Mouse (Mus musculus): ENCODE measurements at regions not wholly inside any gene's neighbourhood (a gene's known extent, or its start where the extent isn't known, plus 50 kb on each side); places are given as distances from the start of the nearest gene placed in this dataset.

GRCm38 (mm10) chr2:45925791-45926480, 808.7 kb upstream of the Zeb2 start:
- 78% methylated on average over 7 of the region's 7 CpGs for WGBS
- ATAC-seq (no peak), DNase-seq (ENCODE audit: low spot score) (no peak)
- Histone ChIP-seq H3K4me3 (ENCODE audit: low read depth, low read length) (no peak overlapping the region), H3K36me3 (ENCODE audit: insufficient read depth, low read length) (no peaks in the 10 kb centered on the region), H3K9ac (replicated peaks; ENCODE audit: low read depth) (no peak overlapping the region), H3K27me3 (replicated peaks; ENCODE audit: insufficient read depth, low read length) (no peaks in the 10 kb centered on the region), H3K4me1 (ENCODE audit: insufficient read depth, low read depth, low read length) (no peaks in the 10 kb centered on the region), H3K4me2 (replicated peaks; ENCODE audit: low read depth, low read length) (no peak overlapping the region), H3K9me3 (ENCODE audit: low read length) (no peaks in the 10 kb centered on the region), H3K27ac (ENCODE audit: low read length) (no peak overlapping the region)
- TF ChIP-seq CTCF (IDR thresholded peaks at IDR 0.05) = no peak
- no peak for TF ChIP-seq EP300 (IDR thresholded peaks at IDR 0.05)

GRCm38 (mm10) chr2:45908871-45909270, 791.7 kb upstream of the Zeb2 start:
- H3K27me3 ChIP-seq (replicated peaks; ENCODE audit: insufficient read depth, low read length) = no peaks in the 10 kb centered on the region
- no peak overlapping the region for H3K27ac ChIP-seq (ENCODE audit: low read length)
- no peaks in the 10 kb centered on the region for H3K9me3 ChIP-seq (ENCODE audit: low read length)
- no peak overlapping the region for H3K4me3 ChIP-seq (ENCODE audit: low read depth, low read length)
- H3K4me1 ChIP-seq (ENCODE audit: insufficient read depth, low read depth, low read length) = no peaks in the 10 kb centered on the region
- no peak overlapping the region for H3K9ac ChIP-seq (replicated peaks; ENCODE audit: low read depth)
- no peak for ATAC-seq
- H3K36me3 ChIP-seq (ENCODE audit: insufficient read depth, low read length) = no peaks in the 10 kb centered on the region
- no peak for DNase-seq (ENCODE audit: low spot score)
- H3K4me2 ChIP-seq (replicated peaks; ENCODE audit: low read depth, low read length) = no peak overlapping the region
- WGBS = 32% methylated on average over 1 of the region's 1 CpGs
- TF ChIP-seq EP300 (IDR thresholded peaks at IDR 0.05) (no peak), CTCF (IDR thresholded peaks at IDR 0.05) (no peak)

- DNase-seq (ENCODE audit: low spot score) = peak; percentile 57
- no peak overlapping the region for H3K27ac ChIP-seq (ENCODE audit: low read length)
- no peak overlapping the region for H3K4me2 ChIP-seq (replicated peaks; ENCODE audit: low read depth, low read length)
- H3K9me3 ChIP-seq (ENCODE audit: low read length) = no peaks in the 10 kb centered on the region
- 43% methylated on average over 2 of the region's 2 CpGs for WGBS
- H3K4me3 ChIP-seq (ENCODE audit: low read depth, low read length) = no peak overlapping the region
- H3K36me3 ChIP-seq (ENCODE audit: insufficient read depth, low read length) = no peaks in the 10 kb centered on the region
- TF ChIP-seq EP300 (IDR thresholded peaks at IDR 0.05) = peak; percentile 50
- TF ChIP-seq CTCF (IDR thresholded peaks at IDR 0.05) = no peak
- H3K4me1 ChIP-seq (ENCODE audit: insufficient read depth, low read depth, low read length) = no peaks in the 10 kb centered on the region
- no peak overlapping the region for H3K9ac ChIP-seq (replicated peaks; ENCODE audit: low read depth)
- H3K27me3 ChIP-seq (replicated peaks; ENCODE audit: insufficient read depth, low read length) = no peaks in the 10 kb centered on the region
- peak; percentile 72 for ATAC-seq
Measured at GRCm38 (mm10) chr2:45904623-45905235, 787.5 kb upstream of the Zeb2 start.

GRCm38 (mm10) chr2:45904090-45904489, 786.9 kb upstream of the Zeb2 start:
- Histone ChIP-seq H3K4me2 (replicated peaks; ENCODE audit: low read depth, low read length) (no peak overlapping the region), H3K9ac (replicated peaks; ENCODE audit: low read depth) (no peak overlapping the region), H3K27ac (ENCODE audit: low read length) (no peak overlapping the region), H3K4me3 (ENCODE audit: low read depth, low read length) (no peak overlapping the region), H3K9me3 (ENCODE audit: low read length) (no peaks in the 10 kb centered on the region), H3K36me3 (ENCODE audit: insufficient read depth, low read length) (no peaks in the 10 kb centered on the region), H3K27me3 (replicated peaks; ENCODE audit: insufficient read depth, low read length) (no peaks in the 10 kb centered on the region), H3K4me1 (ENCODE audit: insufficient read depth, low read depth, low read length) (no peaks in the 10 kb centered on the region)
- ATAC-seq = peak; percentile 67
- DNase-seq (ENCODE audit: low spot score) = peak; percentile 60
- TF ChIP-seq EP300 (IDR thresholded peaks at IDR 0.05) (no peak), CTCF (IDR thresholded peaks at IDR 0.05) (no peak)
- WGBS = 47% methylated on average over 4 of the region's 4 CpGs

- DNase-seq (ENCODE audit: low spot score) (no peak), ATAC-seq (no peak)
- Histone ChIP-seq H3K27ac (ENCODE audit: low read length) (no peak overlapping the region), H3K9me3 (ENCODE audit: low read length) (no peaks in the 10 kb centered on the region), H3K4me2 (replicated peaks; ENCODE audit: low read depth, low read length) (no peak overlapping the region), H3K4me3 (ENCODE audit: low read depth, low read length) (no peak overlapping the region), H3K9ac (replicated peaks; ENCODE audit: low read depth) (no peak overlapping the region), H3K27me3 (replicated peaks; ENCODE audit: insufficient read depth, low read length) (no peaks in the 10 kb centered on the region), H3K36me3 (ENCODE audit: insufficient read depth, low read length) (no peaks in the 10 kb centered on the region), H3K4me1 (ENCODE audit: insufficient read depth, low read depth, low read length) (no peaks in the 10 kb centered on the region)
- WGBS = 61% methylated on average over 1 of the region's 1 CpGs
- TF ChIP-seq EP300 (IDR thresholded peaks at IDR 0.05) (no peak), CTCF (IDR thresholded peaks at IDR 0.05) (no peak)
Measured at GRCm38 (mm10) chr2:45903350-45903749, 786.2 kb upstream of the Zeb2 start.

GRCm38 (mm10) chr2:45901892-45902291, 784.7 kb upstream of the Zeb2 start:
- no peak for TF ChIP-seq EP300 (IDR thresholded peaks at IDR 0.05)
- TF ChIP-seq CTCF (IDR thresholded peaks at IDR 0.05) = no peak
- no peak overlapping the region for H3K4me3 ChIP-seq (ENCODE audit: low read depth, low read length)
- H3K27me3 ChIP-seq (replicated peaks; ENCODE audit: insufficient read depth, low read length) = no peaks in the 10 kb centered on the region
- no peak overlapping the region for H3K27ac ChIP-seq (ENCODE audit: low read length)
- H3K36me3 ChIP-seq (ENCODE audit: insufficient read depth, low read length) = no peaks in the 10 kb centered on the region
- no peak overlapping the region for H3K4me2 ChIP-seq (replicated peaks; ENCODE audit: low read depth, low read length)
- WGBS = 90% methylated on average over 4 of the region's 4 CpGs
- no peaks in the 10 kb centered on the region for H3K9me3 ChIP-seq (ENCODE audit: low read length)
- no peak for DNase-seq (ENCODE audit: low spot score)
- no peak for ATAC-seq
- H3K4me1 ChIP-seq (ENCODE audit: insufficient read depth, low read depth, low read length) = no peaks in the 10 kb centered on the region
- H3K9ac ChIP-seq (replicated peaks; ENCODE audit: low read depth) = no peak overlapping the region

All from lung, postnatal 0 days (tissue).